Mouse (Mus musculus): ENCODE results near the gene Wdr63. TPM values are rescaled to one million over a fixed set of nuclear protein-coding genes. Genes with fewer than 3 reads are reported as not detected.

Wdr63 gene
- total and polyA plus RNA-seq, 3 experiments: not detected

DNA sequence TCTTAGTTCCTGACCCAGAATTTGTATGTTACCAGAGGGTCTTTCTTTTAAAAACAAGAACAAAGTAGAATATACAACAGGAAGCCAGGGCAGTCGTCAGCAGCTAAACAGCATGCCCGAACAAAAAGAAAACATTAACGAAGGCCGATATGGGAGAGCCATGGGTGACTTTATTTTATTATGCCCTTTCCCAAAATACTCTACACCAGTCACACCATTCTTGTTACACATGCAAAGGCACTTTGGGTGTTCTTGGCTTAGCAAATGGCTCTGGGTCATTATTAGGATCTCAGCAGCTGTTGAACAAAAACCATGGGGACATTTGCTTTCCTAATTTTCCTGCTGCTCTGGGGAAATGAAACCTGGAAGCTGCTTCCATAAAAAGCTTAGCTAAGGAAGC lies 38.7 kb downstream of the Wdr63 start:
- no peak overlapping the region for H3K9ac ChIP-seq (ENCODE audit: control insufficient read depth, low read depth, low read length, poor library complexity, severe bottlenecking)
- no peak overlapping the region for H3K27ac ChIP-seq (ENCODE audit: control insufficient read depth, low read depth, low read length)
- H3K27me3 ChIP-seq (ENCODE audit: control insufficient read depth in 1 of 2, insufficient read depth in 2 of 2, low read length in 2 of 2): peaks cover 2 to 4% of the 10 kb centered on the region in 2 experiments; a peak in 3 of 4 replicates
- no peak overlapping the region for H3K4me3 ChIP-seq (ENCODE audit: control insufficient read depth in 1 of 2, insufficient read depth in 1 of 2, low read depth in 2 of 2, low read length in 2 of 2)
- H3K36me3 ChIP-seq (ENCODE audit: control insufficient read depth in 1 of 2, insufficient read depth in 2 of 2, low read length in 2 of 2): no peaks in the 10 kb centered on the region
- DNase-seq (ENCODE audit: low read depth, low spot score): no peak
- H3K4me1 ChIP-seq (ENCODE audit: control insufficient read depth in 1 of 2, insufficient read depth in 2 of 2, low read length in 2 of 2): no peaks in the 10 kb centered on the region
- H3K9me3 ChIP-seq (replicated peaks; ENCODE audit: insufficient read depth, low read length): no peaks in the 10 kb centered on the region
- no peaks in the 10 kb centered on the region for H3K79me2 ChIP-seq (ENCODE audit: control insufficient read depth, insufficient read depth, low read length, poor library complexity)
- no peak for TF ChIP-seq EP300 (IDR thresholded peaks at IDR 0.05; ENCODE audit: low read depth in 1 of 2, low read length in 2 of 2)
- TF ChIP-seq NRF1 (IDR thresholded peaks at IDR 0.05; ENCODE audit: insufficient read depth, low read depth, low read length, poor library complexity, severe bottlenecking): no peak
- no peak for TF ChIP-seq MYB (IDR thresholded peaks at IDR 0.05; ENCODE audit: low read depth, low read length)
- TF ChIP-seq GABPA (IDR thresholded peaks at IDR 0.05; ENCODE audit: low read depth, low read length): no peak
- TF ChIP-seq ZMIZ1 (IDR thresholded peaks at IDR 0.05; ENCODE audit: low read depth, low read length): no peak

DNA sequence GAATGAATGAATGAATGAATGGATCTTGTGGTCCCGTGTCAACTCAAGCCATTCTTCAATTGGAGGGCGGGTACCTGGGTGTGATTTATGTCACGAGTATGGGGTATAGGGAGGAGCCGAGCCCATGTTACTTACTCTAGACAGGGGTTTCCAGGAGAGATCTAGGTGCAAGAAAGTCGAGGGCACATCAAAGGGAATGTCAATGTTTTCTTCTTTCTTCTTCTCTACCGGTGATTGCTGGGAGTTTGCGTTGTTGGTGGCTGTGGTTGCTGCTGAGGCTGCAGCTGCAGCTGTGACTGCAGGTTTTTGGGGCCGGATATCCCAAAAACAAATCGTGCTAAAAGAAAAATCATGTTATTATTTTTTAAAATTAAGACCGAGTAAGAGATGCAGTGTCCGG lies 44.8 kb downstream of the Wdr63 start:
- TF ChIP-seq E2F4 (IDR thresholded peaks at IDR 0.05; ENCODE audit: borderline replicate concordance, low read depth, low read length) (no peak), CTCF (IDR thresholded peaks at IDR 0.05 in 2 of 3, conservative IDR thresholded peaks at IDR 0.05 in 1 of 3; ENCODE audit: control insufficient read depth in 1 of 3, insufficient read depth in 1 of 3, low read depth in 2 of 3, low read length in 3 of 3, poor library complexity in 1 of 3, severe bottlenecking in 1 of 3) (no peak), POLR2AphosphoS2 (IDR thresholded peaks at IDR 0.05; ENCODE audit: low read length) (no peak), CHD1 (IDR thresholded peaks at IDR 0.05; ENCODE audit: low read depth, low read length) (no peak), SMC3 (IDR thresholded peaks at IDR 0.05; ENCODE audit: low read depth, low read length) (no peak)
- DNase-seq (ENCODE audit: low read depth, low spot score): no peak
- Histone ChIP-seq H3K27me3 (ENCODE audit: control insufficient read depth in 1 of 2, insufficient read depth in 2 of 2, low read length in 2 of 2) (peaks cover 2 to 3% of the 10 kb centered on the region in 2 experiments; a peak in 1 of 4 replicates), H3K27ac (ENCODE audit: control insufficient read depth, low read depth, low read length) (no peak overlapping the region), H3K9ac (ENCODE audit: control insufficient read depth, low read depth, low read length, poor library complexity, severe bottlenecking) (no peak overlapping the region), H3K4me1 (ENCODE audit: control insufficient read depth in 1 of 2, insufficient read depth in 2 of 2, low read length in 2 of 2) (no peaks in the 10 kb centered on the region), H3K79me2 (ENCODE audit: control insufficient read depth, insufficient read depth, low read length, poor library complexity) (no peaks in the 10 kb centered on the region), H3K36me3 (ENCODE audit: control insufficient read depth in 1 of 2, insufficient read depth in 2 of 2, low read length in 2 of 2) (no peaks in the 10 kb centered on the region), H3K4me3 (ENCODE audit: control insufficient read depth in 1 of 2, insufficient read depth in 1 of 2, low read depth in 2 of 2, low read length in 2 of 2) (no peak overlapping the region), H3K9me3 (replicated peaks; ENCODE audit: insufficient read depth, low read length) (no peaks in the 10 kb centered on the region)

GRCm38 (mm10) chr3:146059356-146059926 lies 48.5 kb downstream of the Wdr63 start:
- no peaks in the 10 kb centered on the region for H3K36me3 ChIP-seq (ENCODE audit: control insufficient read depth in 1 of 2, insufficient read depth in 2 of 2, low read length in 2 of 2)
- DNase-seq (ENCODE audit: low read depth, low spot score): peak; percentile 5
- H3K9ac ChIP-seq (ENCODE audit: control insufficient read depth, low read depth, low read length, poor library complexity, severe bottlenecking): no peak overlapping the region
- H3K4me1 ChIP-seq (ENCODE audit: control insufficient read depth in 1 of 2, insufficient read depth in 2 of 2, low read length in 2 of 2): no peaks in the 10 kb centered on the region
- TF ChIP-seq MAZ (IDR thresholded peaks at IDR 0.05; ENCODE audit: low read depth, low read length): no peak
- TF ChIP-seq JUND (IDR thresholded peaks at IDR 0.05; ENCODE audit: low read depth, low read length): no peak
- TF ChIP-seq POLR2A (IDR thresholded peaks at IDR 0.05; ENCODE audit: control insufficient read depth in 1 of 2, insufficient read depth in 1 of 2, low read depth in 1 of 2, low read length in 2 of 2, poor library complexity in 1 of 2): no peak
- no peak for TF ChIP-seq MYB (IDR thresholded peaks at IDR 0.05; ENCODE audit: low read depth, low read length)
- TF ChIP-seq USF1 (IDR thresholded peaks at IDR 0.05; ENCODE audit: low read depth, low read length): no peak
- no peak for TF ChIP-seq E2F4 (IDR thresholded peaks at IDR 0.05; ENCODE audit: borderline replicate concordance, low read depth, low read length)
- no peak for TF ChIP-seq MXI1 (IDR thresholded peaks at IDR 0.05; ENCODE audit: low read depth, low read length)
- peaks cover 0 to 5% of the 10 kb centered on the region in 2 experiments; a peak in 2 of 4 replicates for H3K27me3 ChIP-seq (ENCODE audit: control insufficient read depth in 1 of 2, insufficient read depth in 2 of 2, low read length in 2 of 2)
- H3K27ac ChIP-seq (ENCODE audit: control insufficient read depth, low read depth, low read length): no peak overlapping the region
- no peaks in the 10 kb centered on the region for H3K9me3 ChIP-seq (replicated peaks; ENCODE audit: insufficient read depth, low read length)
- H3K79me2 ChIP-seq (ENCODE audit: control insufficient read depth, insufficient read depth, low read length, poor library complexity): no peaks in the 10 kb centered on the region
- H3K4me3 ChIP-seq (ENCODE audit: control insufficient read depth in 1 of 2, insufficient read depth in 1 of 2, low read depth in 2 of 2, low read length in 2 of 2): no peak overlapping the region

Data from MEL (cell line).